Mouse (Mus musculus): ENCODE results near the gene Vwa3b. TPM values are rescaled to one million over a fixed set of nuclear protein-coding genes. Genes with fewer than 3 reads are reported as not detected.
A peak's percentile ranks its signal among the peaks of the same experiment; 100 is the strongest.

Vwa3b gene
- polyA plus RNA-seq, 1 experiment from 2014 or later, result 0.23 TPM

DNA sequence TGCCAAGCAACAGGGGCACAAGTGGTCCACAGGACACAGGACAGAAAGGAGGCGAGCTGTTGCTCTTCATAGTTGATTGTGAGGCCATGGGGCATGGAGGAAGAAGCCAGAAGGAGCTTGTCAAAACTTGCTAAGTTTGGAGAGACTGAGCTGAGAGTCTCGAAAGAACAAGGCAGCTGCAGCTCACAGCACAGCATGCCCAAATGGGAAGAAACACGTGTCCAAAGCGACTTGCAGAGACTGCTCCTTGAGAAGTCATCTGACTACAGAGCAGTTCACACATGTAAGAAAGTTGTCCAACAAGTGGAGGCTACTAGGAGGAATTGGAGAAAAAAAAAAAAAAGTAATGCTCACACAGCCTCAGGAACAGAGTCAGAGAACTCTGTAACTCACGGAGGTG is 62.8 kb downstream of the Vwa3b start:
- Histone ChIP-seq H3K9ac (ENCODE audit: low read length) (no peak overlapping the region), H3K9me3 (ENCODE audit: control insufficient read depth, low read length) (0 out of 2 replicates have a peak, but pooled peaks cover 1% of the 10 kb centered on the region), H3K36me3 (ENCODE audit: control insufficient read depth, insufficient read depth, low read length) (no peaks in the 10 kb centered on the region), H3K27ac (ENCODE audit: low read depth, low read length) (no peak overlapping the region), H3K4me3 (ENCODE audit: low read depth, low read length) (no peak overlapping the region), H3K4me1 (ENCODE audit: control insufficient read depth, insufficient read depth, low read length) (no peaks in the 10 kb centered on the region), H3K4me2 (no peak overlapping the region), H3K27me3 (ENCODE audit: control insufficient read depth, insufficient read depth, low read length) (no peaks in the 10 kb centered on the region)
- WGBS, result 81% methylated on average over 5 of the region's 5 CpGs
- ATAC-seq (ENCODE audit: low FRiP score), result no peak
- no peak for DNase-seq (ENCODE audit: low spot score, missing footprints)

DNA sequence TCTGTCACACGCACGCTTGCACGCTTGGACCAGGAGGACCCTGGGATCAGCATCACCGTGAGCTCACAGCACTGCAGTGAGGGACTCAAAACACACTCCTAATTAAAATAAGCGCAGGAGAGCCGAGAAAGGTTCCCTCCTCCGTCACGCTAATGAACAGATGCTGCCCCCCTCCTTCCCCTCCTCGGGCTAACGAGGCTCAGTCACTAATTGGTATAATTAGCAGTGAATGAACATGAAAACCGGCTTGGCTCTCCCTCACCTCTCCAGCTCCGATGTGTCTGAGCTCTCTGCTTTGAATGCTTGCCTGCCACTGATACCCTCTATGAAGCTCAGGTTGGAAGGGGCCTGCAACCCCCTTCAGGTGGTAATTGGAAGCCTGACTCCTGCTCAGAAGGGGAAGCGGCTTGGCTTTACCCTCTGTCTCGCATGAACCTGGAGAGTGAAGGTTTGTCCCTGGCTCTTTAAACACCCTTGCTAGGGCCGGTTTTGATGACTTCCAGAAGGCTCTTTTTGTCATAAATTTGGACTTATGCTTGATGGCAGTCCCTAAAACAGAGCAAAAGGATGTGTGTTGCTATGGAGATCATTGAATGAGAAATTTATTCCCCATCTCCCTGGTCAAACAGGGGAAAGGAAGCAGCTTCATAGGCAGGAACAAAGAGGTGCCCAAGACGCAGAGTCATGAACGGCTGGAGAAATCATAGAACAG is 71.1 kb downstream of the Vwa3b start:
- H3K36me3 ChIP-seq (ENCODE audit: control insufficient read depth, insufficient read depth, low read length), result no peaks in the 10 kb centered on the region
- no peak for DNase-seq (ENCODE audit: low spot score, missing footprints)

DNA sequence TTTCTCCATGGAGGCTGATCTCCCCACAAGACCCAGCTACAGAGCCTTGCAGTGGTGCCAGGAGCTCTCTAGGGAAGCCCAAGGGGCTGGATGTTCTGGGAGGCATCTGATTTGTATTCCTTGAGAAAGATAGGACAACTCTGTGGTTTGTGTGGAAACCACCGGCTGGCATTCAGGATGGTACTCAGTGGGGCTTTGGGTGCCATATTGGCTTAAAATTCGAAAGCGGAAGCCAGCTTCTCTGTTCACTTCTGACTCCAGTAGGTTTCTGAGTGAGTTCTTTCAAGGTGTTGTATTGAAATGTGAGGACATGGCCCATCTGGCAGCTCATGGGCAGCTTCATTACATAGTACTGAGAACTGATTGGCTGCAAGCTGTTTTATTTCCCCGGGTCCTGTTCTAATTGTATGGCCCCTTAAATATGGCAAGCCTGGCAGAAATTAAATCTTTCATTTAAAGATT is 71.7 kb downstream of the Vwa3b start:
- no peak overlapping the region for H3K9ac ChIP-seq (ENCODE audit: low read length)

More for the DNA sequence above, 71.1 kb downstream of the Vwa3b start:
- 75% methylated on average over 17 of the region's 17 CpGs for WGBS
- no peak overlapping the region for H3K4me3 ChIP-seq (ENCODE audit: low read depth, low read length)
- no peaks in the 10 kb centered on the region for H3K4me1 ChIP-seq (ENCODE audit: control insufficient read depth, insufficient read depth, low read length)
- no peaks in the 10 kb centered on the region for H3K27me3 ChIP-seq (ENCODE audit: control insufficient read depth, insufficient read depth, low read length)
- no peak overlapping the region for H3K27ac ChIP-seq (ENCODE audit: low read depth, low read length)
- 0 out of 2 replicates have a peak, but pooled peaks cover 3% of the 10 kb centered on the region for H3K9me3 ChIP-seq (ENCODE audit: control insufficient read depth, low read length)
- no peak overlapping the region for H3K4me2 ChIP-seq
- no peak for ATAC-seq (ENCODE audit: low FRiP score)
- no peak overlapping the region for H3K9ac ChIP-seq (ENCODE audit: low read length)

DNA sequence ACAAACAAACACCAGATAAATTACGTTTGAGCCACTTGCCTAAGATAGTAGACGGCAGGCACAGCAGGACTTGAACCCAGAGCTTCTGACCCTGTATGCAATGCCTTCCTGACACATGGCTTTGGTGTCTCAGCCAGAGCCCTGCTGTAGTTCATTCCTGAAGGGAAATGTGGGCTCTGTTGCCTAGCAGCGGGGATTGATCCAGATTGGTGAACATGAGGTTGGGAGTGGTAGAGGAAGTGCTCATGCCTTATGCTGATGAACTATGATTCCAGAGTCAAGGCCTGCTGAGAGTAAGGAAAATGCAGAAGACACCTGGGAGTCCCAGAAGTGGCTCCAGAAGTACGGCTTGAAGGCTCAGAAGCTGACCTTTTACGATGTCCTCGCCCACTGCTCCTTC is 74.0 kb downstream of the Vwa3b start:
- H3K27me3 ChIP-seq (ENCODE audit: control insufficient read depth, insufficient read depth, low read length), result no peaks in the 10 kb centered on the region
- no peaks in the 10 kb centered on the region for H3K9me3 ChIP-seq (ENCODE audit: control insufficient read depth, low read length)
- no peak for DNase-seq (ENCODE audit: low spot score, missing footprints)
- 87% methylated on average over 6 of the region's 6 CpGs for WGBS
- no peak overlapping the region for H3K4me2 ChIP-seq
- no peak for ATAC-seq (ENCODE audit: low FRiP score)
- H3K36me3 ChIP-seq (ENCODE audit: control insufficient read depth, insufficient read depth, low read length), result no peaks in the 10 kb centered on the region
- no peak overlapping the region for H3K27ac ChIP-seq (ENCODE audit: low read depth, low read length)
- H3K4me1 ChIP-seq (ENCODE audit: control insufficient read depth, insufficient read depth, low read length), result no peaks in the 10 kb centered on the region
- H3K9ac ChIP-seq (ENCODE audit: low read length), result no peak overlapping the region
- H3K4me3 ChIP-seq (ENCODE audit: low read depth, low read length), result no peak overlapping the region

More for the DNA sequence above, 71.7 kb downstream of the Vwa3b start:
- H3K4me2 ChIP-seq, result no peak overlapping the region
- 92% methylated on average over 4 of the region's 4 CpGs for WGBS
- no peaks in the 10 kb centered on the region for H3K27me3 ChIP-seq (ENCODE audit: control insufficient read depth, insufficient read depth, low read length)
- H3K4me3 ChIP-seq (ENCODE audit: low read depth, low read length), result no peak overlapping the region
- H3K4me1 ChIP-seq (ENCODE audit: control insufficient read depth, insufficient read depth, low read length), result no peaks in the 10 kb centered on the region
- 0 out of 2 replicates have a peak, but pooled peaks cover 3% of the 10 kb centered on the region for H3K9me3 ChIP-seq (ENCODE audit: control insufficient read depth, low read length)
- no peak for ATAC-seq (ENCODE audit: low FRiP score)
- DNase-seq (ENCODE audit: low spot score, missing footprints), result no peak
- no peaks in the 10 kb centered on the region for H3K36me3 ChIP-seq (ENCODE audit: control insufficient read depth, insufficient read depth, low read length)
- H3K27ac ChIP-seq (ENCODE audit: low read depth, low read length), result no peak overlapping the region

DNA sequence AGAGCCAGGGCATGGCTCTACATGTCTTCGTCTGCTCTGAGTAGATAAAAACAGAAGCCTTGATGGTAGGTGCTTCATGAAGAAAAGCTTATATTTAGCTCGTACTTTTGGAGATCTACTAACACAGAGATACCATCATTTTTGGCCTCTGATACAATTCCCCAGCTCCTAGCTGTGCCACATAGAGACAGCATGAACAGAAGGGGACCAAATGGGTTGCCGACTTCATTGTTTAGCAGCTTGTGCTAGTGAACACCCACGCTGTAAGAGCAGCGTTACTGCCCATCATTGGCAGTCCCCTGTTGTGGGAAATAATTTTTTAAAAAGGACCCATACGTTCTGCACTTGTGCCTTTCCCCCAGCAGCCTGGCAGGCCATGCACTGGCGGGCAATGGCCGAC is 74.6 kb downstream of the Vwa3b start:
- Histone ChIP-seq H3K36me3 (ENCODE audit: control insufficient read depth, insufficient read depth, low read length) (no peaks in the 10 kb centered on the region), H3K4me1 (ENCODE audit: control insufficient read depth, insufficient read depth, low read length) (no peaks in the 10 kb centered on the region), H3K27ac (ENCODE audit: low read depth, low read length) (no peak overlapping the region), H3K4me3 (ENCODE audit: low read depth, low read length) (no peak overlapping the region), H3K4me2 (no peak overlapping the region), H3K9ac (ENCODE audit: low read length) (no peak overlapping the region), H3K9me3 (ENCODE audit: control insufficient read depth, low read length) (no peaks in the 10 kb centered on the region), H3K27me3 (ENCODE audit: control insufficient read depth, insufficient read depth, low read length) (no peaks in the 10 kb centered on the region)
- DNase-seq (ENCODE audit: low spot score, missing footprints) (no peak), ATAC-seq (ENCODE audit: low FRiP score) (no peak)
- WGBS, result 85% methylated on average over 8 of the region's 8 CpGs

DNA sequence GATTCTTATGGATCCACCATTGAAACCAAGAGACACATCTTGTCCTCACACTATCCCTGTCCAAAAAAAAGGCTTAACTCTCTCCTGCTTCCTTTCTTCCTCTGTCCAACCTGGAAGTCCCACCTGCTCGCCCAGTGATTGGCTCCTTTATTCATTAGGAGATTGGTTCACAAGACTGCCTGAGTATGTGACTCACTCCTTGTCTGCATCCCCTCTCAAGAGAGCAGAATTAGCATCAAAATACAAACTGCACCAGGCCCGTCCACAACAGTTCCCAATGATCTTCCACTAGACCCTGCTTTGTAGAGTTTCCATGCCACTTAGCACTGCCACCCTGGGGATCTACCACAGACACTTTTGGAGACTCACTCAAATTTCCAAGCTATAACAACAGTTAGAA is 75.3 kb downstream of the Vwa3b start:
- Histone ChIP-seq H3K27me3 (ENCODE audit: control insufficient read depth, insufficient read depth, low read length) (no peaks in the 10 kb centered on the region), H3K27ac (ENCODE audit: low read depth, low read length) (no peak overlapping the region), H3K9ac (ENCODE audit: low read length) (no peak overlapping the region), H3K36me3 (ENCODE audit: control insufficient read depth, insufficient read depth, low read length) (no peaks in the 10 kb centered on the region), H3K4me3 (ENCODE audit: low read depth, low read length) (no peak overlapping the region), H3K4me2 (no peak overlapping the region), H3K4me1 (ENCODE audit: control insufficient read depth, insufficient read depth, low read length) (no peaks in the 10 kb centered on the region), H3K9me3 (ENCODE audit: control insufficient read depth, low read length) (no peaks in the 10 kb centered on the region)
- DNase-seq (ENCODE audit: low spot score, missing footprints), result peak; percentile 75
- ATAC-seq (ENCODE audit: low FRiP score), result no peak
- WGBS, result 54% methylated on average over 2 of the region's 2 CpGs

DNA sequence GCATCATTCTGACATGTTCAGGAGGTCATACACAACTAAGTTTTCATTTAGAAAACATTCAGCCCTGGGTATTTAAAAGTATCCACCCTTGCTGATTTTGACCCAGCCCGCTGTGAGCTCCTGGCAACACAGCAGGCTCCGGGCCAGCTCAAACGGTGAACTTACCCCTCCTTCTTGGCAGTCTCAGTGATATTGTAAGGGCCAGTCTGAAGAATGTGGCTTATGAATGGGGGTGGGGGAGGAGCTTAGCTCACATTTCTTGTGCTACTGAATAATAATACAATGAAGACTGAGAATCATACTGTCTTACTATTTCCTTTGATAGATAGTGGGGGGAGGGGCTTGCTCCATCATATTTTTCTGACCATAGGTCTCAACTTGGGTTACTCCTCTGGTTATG is 78.8 kb downstream of the Vwa3b start:
- Histone ChIP-seq H3K4me3 (ENCODE audit: low read depth, low read length) (no peak overlapping the region), H3K9me3 (ENCODE audit: control insufficient read depth, low read length) (no peaks in the 10 kb centered on the region), H3K9ac (ENCODE audit: low read length) (no peak overlapping the region), H3K4me2 (no peak overlapping the region), H3K27me3 (ENCODE audit: control insufficient read depth, insufficient read depth, low read length) (no peaks in the 10 kb centered on the region), H3K27ac (ENCODE audit: low read depth, low read length) (no peak overlapping the region), H3K36me3 (ENCODE audit: control insufficient read depth, insufficient read depth, low read length) (no peaks in the 10 kb centered on the region), H3K4me1 (ENCODE audit: control insufficient read depth, insufficient read depth, low read length) (no peaks in the 10 kb centered on the region)
- ATAC-seq (ENCODE audit: low FRiP score) (no peak), DNase-seq (ENCODE audit: low spot score, missing footprints) (no peak)
- 53% methylated on average over 3 of the region's 3 CpGs for WGBS

DNA sequence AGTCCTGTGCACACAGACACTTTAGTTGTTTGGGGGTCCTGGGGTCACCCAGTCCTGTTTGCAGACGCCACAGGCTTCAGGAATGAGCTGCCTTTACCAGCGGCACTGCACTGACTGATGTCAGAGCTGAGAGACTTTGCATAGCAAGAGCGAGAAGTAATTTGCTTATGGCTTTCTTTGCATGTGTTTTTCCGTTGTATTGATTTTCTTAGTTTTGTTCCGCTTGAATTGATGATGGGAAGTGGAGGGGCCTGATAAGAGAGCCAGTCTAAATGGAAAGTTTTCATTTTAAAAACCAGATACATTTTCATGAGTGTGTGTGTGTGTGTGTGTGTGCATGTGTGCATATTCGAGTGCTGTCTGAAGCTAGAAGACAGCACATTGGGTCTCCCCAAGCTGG is 87.4 kb downstream of the Vwa3b start:
- WGBS, result 72% methylated on average over 6 of the region's 6 CpGs
- Histone ChIP-seq H3K9me3 (ENCODE audit: control insufficient read depth, low read length) (no peaks in the 10 kb centered on the region), H3K4me1 (ENCODE audit: control insufficient read depth, insufficient read depth, low read length) (no peaks in the 10 kb centered on the region), H3K36me3 (ENCODE audit: control insufficient read depth, insufficient read depth, low read length) (no peaks in the 10 kb centered on the region), H3K27me3 (ENCODE audit: control insufficient read depth, insufficient read depth, low read length) (no peaks in the 10 kb centered on the region), H3K27ac (ENCODE audit: low read depth, low read length) (no peak overlapping the region), H3K9ac (ENCODE audit: low read length) (no peak overlapping the region), H3K4me3 (ENCODE audit: low read depth, low read length) (no peak overlapping the region), H3K4me2 (no peak overlapping the region)
- no peak for DNase-seq (ENCODE audit: low spot score, missing footprints)
- ATAC-seq (ENCODE audit: low FRiP score), result no peak

DNA sequence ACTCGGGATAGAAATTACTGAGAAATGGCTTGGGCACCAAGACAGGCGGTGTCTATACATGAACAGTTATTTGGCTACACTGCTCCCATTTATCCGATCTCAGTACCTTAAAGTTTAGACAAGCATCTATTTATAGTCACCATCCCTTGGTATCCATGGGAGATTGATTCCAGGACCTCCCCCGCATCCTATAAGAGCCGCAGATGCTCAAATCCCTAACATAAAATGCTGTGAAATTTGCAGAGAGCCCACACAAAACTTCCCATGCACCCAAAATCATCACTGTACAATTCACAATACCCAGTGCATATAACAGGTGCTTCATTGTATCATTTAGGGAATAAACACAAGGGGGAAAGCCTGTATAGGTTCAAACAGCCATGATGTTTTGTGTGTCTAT is 89.5 kb downstream of the Vwa3b start:
- no peak overlapping the region for H3K27ac ChIP-seq (ENCODE audit: low read depth, low read length)
- no peaks in the 10 kb centered on the region for H3K9me3 ChIP-seq (ENCODE audit: control insufficient read depth, low read length)
- H3K4me1 ChIP-seq (ENCODE audit: control insufficient read depth, insufficient read depth, low read length), result no peaks in the 10 kb centered on the region
- no peak overlapping the region for H3K4me3 ChIP-seq (ENCODE audit: low read depth, low read length)
- no peaks in the 10 kb centered on the region for H3K27me3 ChIP-seq (ENCODE audit: control insufficient read depth, insufficient read depth, low read length)
- WGBS, result 92% methylated on average over 5 of the region's 5 CpGs
- DNase-seq (ENCODE audit: low spot score, missing footprints) (no peak), ATAC-seq (ENCODE audit: low FRiP score) (no peak)
- no peaks in the 10 kb centered on the region for H3K36me3 ChIP-seq (ENCODE audit: control insufficient read depth, insufficient read depth, low read length)
- H3K9ac ChIP-seq (ENCODE audit: low read length), result no peak overlapping the region
- no peak overlapping the region for H3K4me2 ChIP-seq

Measured in midbrain, embryonic 11.5 days (tissue).